Mouse (Mus musculus) urinary bladder, adult 18-20 months (tissue): ENCODE measurements around the gene Rc3h1.
"Not testable (repeated sequence)": the region's sequence is repeated elsewhere in the genome, so short reads cannot be mapped to it uniquely, and the experiment has no call there.

Experiments
- DNase-seq, 2 experiments: peaks; one replicate each; pipeline ENCODE4 v3.0.0; 2022; ENCODE audit warnings: low spot score in 2 of 2, mixed read lengths in 2 of 2

Gene Rc3h1

DNA sequence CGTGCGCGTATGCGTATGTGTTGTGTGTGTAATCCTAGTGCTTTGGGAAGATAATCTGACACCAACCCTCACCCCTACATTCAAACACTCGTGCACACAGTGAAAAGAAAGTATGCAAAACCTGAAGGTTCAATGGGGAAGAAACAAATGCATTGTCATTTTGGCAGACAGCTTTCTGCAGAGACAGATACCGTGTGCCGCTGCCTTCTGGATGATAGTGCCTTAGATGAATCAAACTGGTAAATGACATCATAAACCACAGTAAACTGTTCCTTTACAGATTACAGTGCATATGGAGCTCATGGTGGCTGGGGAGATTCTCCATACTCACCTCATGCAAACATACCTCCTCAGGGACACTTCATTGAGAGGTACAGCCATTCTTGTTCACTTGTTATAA is 57.0 kb downstream of the Rc3h1 start:
- DNase-seq = no peak

DNA sequence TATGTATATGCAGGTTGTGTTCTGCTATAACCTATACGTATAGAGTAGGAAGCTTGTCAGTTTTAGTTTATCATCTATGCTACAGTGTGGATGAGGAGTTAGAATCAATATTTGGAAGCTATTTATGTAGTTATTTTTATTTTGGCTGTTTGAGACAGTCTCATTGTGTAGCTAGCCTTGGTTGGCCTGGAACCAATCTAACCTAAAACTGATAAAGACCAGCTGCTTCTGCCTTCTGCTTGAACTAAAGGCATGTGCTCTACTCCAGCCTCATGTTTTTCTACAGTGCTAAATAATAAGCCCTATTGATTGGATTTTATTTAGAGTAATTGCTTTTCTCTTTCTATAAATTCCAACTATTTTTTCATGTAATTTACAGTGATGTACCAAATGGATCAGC is 61.0 kb downstream of the Rc3h1 start:
- DNase-seq = no peak

DNA sequence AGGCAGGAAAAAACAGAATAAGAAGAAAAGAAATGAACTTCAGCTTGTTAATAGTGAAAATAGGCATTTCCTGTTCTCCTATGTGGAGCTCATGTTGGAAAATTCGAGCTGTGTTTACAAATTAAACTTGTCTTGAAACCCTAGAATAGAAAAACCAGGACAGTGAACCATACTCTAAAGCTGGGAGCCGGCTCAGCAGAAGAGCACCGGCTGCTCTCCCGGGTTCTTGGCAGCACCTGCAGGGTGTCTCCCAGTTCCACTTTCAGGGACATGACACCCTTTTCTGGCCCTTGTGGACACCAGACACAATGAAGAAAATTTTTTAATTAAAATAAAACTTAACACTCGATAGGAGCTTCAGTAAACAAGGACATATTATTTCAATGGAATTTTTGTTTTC is 62.4 kb downstream of the Rc3h1 start:
- DNase-seq = no peak

GRCm38 (mm10) chr1:160978071-160978735 is 72.0 kb downstream of the Rc3h1 start, which contains the start of gene Serpinc1:
TSS of gene Serpinc1 (plus strand) at chr1:160978585.
- DNase-seq = no peak

GRCm38 (mm10) chr1:160980021-160980420 is 73.8 kb downstream of the Rc3h1 start:
- no peak for DNase-seq

- no peak for DNase-seq
Observed at GRCm38 (mm10) chr1:160980537-160981234, 74.5 kb downstream of the Rc3h1 start.

GRCm38 (mm10) chr1:160981337-160981736 is 75.1 kb downstream of the Rc3h1 start:
- no peak for DNase-seq

- DNase-seq = no peak
Observed at GRCm38 (mm10) chr1:160982887-160983286, 76.7 kb downstream of the Rc3h1 start.

DNA sequence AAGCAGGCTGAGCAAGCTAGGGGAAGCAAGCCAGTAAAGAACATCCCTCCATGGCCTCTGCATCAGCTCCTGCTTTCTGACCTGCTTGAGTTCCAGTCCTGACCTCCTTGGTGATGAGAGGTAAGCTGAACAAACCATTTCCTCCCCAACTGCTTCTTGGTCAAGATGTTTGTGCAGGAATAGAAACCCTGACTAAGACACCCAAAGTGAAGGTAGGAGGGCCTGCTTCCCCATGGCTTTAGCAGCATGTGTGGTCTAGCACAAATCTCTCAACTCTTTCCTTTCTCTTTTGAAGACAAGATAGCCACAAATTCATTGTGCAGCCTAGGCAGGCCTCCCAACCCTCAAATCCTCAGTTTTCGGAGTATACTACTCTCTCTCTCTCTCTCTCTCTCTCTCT is 78.5 kb downstream of the Rc3h1 start:
- DNase-seq = not testable (repeated sequence)

- no peak for DNase-seq
Observed at GRCm38 (mm10) chr1:160985477-160985876, 79.3 kb downstream of the Rc3h1 start.

DNA sequence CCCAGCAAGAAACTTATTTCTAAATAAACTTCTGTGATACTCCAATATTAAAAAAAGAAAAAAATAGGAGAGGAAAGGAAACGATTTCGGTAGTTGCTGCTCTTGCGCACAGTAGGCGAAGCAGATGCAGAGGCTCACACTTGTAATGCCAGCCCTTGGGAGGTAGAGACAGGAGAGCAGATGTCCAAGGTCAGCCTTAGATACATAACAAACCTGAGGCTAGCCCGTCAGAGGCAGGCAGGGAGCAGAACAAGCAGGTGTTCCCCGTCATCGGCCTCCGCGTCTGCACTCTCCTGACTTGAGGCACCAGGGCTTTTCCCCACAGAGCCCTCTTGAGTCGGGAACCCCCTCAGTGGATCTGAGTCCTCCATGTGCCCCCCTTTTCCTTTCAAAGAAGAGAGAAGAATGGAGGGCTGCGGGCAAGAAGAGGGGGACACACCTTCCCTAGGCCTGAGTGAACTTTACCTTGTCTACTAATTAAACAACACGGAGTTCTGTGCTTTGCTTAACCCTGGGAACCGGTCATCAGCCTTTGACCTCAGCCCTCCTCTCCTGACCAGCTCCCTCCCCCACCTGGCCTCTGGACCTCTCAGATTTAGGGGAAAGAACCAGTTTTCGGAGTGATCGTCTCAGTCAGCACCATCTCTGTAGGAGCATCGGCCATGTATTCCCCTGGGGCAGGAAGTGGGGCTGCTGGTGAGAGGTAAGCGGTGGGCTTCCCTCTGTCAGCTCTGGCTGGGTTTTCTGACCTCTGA is 80.8 kb downstream of the Rc3h1 start:
- DNase-seq = no peak

DNA sequence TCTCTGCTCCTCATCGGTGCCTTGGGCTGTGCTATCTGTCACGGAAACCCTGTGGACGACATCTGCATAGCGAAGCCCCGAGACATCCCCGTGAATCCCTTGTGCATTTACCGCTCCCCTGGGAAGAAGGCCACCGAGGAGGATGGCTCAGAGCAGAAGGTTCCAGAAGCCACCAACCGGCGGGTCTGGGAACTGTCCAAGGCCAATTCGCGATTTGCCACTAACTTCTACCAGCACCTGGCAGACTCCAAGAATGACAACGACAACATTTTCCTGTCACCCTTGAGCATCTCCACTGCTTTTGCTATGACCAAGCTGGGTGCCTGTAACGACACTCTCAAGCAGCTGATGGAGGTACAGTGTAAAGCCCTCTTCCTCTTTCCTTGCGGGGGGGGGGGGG is 83.2 kb downstream of the Rc3h1 start:
- no peak for DNase-seq

DNA sequence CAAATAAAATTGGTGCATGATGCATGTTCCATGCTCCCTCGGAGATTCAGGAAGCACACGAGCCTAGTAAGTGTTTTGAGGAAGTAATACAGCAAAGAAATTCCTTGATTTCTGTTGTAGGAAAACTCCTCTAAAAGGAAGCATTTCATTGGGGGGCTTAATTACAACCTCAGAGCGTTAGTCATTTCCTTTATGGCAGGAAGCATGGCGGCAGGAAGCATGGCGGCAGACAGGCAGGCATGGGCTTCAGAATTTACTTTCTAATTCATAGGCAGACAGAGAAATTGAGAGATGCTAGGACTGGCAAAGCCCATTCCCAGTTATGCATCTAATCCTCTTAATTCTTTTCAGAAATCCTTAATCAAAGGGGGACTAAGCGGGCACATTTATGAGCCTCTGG is 87.6 kb downstream of the Rc3h1 start:
- no peak for DNase-seq

GRCm38 (mm10) chr1:161004942-161005341 is 98.7 kb downstream of the Rc3h1 start:
- DNase-seq = no peak

DNA sequence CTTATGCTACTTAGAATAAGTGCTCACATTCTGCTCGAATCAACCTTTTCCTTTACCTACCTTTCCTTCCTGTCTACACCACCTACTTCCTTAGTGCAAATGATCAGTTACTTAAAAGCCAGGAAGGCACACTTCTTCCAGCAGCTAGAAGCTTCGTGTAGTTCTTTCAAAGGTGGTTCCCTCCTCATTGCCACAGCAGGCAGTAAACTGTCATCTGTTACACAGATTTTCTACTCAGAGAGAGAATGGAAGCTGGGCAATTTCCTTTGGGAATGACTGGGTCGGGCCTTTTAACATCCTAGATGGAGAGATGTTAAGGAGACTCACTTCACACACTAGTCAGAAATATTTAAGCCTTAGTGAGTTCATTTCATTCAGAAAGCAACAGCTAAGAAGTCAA is 99.3 kb downstream of the Rc3h1 start:
- no peak for DNase-seq

DNA sequence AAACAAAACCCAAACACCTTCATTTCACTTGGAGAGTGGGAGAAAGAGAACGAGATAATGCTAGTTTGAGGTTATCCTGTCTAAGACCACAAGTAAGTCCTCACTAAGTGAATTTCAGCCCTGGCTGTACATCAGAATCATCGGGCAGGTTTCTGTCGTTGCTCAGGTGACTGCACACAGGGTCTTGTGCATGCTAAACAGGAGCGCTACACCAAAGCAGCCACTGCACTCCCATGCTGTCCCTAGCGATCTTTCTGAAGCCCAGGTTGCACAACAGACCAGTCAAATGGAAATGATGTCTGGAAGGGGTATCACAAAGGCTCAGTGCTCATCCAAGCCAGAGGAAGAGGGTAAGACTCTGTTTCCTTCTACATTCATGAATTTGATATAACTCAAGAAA is 100.3 kb downstream of the Rc3h1 start:
- no peak for DNase-seq

DNA sequence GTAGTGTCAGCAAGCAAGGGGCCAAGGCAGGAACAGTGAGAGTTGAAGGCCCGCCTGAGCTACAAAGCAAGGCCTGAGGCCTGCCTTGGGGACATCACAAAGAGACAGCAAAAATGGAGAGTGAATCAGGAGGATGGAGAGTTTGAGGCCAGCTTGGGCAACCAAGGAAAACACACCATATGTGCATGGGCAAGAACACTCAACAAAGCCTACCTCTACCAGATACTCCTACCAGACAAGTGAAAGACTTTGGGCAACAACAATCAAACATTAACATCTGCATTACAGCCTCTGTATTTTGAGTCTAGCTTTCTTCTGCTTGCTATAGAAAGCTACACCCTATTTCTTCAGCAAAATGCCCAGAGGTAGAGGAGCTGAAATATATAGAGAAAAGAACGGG is 101.8 kb downstream of the Rc3h1 start:
- DNase-seq = no peak

DNA sequence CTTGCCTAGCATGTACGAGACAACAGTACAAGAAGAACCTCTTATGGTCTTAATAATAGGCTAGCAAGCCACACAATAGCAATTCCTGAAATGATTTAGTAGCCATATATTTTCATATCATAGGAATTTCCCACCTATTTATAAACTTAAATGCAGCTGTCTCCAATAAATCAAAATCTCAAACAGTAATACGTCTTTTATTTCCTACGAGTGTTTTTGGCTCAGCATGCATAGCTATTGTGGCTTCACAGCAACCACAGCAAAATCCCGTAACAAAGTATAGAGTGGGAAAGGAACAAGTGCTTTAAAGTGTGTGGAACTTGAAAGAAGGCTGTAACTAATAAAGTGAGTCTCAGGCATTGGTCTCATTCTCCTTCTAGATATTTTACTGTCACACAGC is 104.2 kb downstream of the Rc3h1 start:
- no peak for DNase-seq

DNA sequence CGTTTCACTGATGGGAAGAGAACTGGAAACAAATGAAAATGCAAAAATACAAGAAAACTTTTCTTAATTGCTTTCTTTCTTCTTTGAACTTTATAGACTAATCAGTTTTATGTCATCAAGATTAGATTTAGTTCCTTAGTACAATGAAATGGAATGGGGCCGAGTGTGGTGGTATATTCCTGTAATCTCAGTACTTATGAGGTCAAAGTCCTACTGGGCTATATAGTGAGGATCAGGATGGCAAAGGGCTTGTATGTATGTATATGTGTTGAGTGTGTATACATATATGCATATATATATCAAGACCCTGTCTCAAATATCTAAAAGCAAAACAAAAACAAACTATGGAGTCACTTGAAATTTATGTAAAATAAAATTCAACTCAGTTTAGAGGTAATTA is 110.2 kb downstream of the Rc3h1 start:
- DNase-seq = no peak

DNA sequence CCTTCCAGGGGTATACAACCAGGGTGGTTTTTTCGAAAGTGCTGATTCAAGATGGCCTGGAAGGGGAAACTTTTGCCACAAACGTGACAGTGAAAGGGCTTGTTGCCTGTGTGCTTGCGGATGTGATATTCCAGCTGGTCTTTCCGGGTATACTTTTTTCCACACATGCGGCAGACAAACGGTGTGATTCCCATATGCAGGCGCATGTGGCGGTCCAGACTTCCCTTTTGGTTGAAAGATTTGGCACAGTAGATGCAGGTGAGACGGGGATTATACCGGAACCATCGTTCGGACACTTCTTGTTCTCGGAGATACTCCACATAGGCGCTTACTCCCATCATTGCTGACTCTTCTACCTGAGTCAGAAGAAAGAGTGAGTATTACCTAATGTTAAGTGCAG is 113.8 kb downstream of the Rc3h1 start:
- DNase-seq = no peak
